Mouse (Mus musculus): Measurements from ENCODE around the gene Olfr1249. TPM values are rescaled to one million over a fixed set of nuclear protein-coding genes. Genes with fewer than 3 reads are reported as not detected.

The Olfr1249 gene
- not detected for polyA plus RNA-seq (2017; shearing (Covaris generic))

DNA sequence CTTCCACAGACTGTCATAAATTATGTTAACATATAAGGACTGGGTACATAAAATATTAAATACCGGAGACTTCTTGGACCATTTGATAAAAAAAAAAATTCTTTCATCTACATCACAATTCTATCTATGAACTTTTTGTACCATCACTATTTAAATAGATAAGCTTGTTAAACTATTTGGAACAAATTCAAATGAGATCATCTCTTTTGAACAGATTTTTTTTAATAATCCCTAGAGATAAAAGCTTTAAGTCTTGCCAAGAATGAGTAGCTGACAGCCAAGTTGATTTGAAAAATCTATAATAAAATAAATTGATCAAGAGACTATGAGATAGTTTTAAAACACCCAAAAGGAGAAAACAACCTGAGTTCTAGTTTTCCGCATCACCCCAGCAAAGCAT lies at the start of gene Olfr1249:
Gene Olfr1249 (minus strand): TSS at position 101 of the 400 bp plus-strand sequence.

DNA sequence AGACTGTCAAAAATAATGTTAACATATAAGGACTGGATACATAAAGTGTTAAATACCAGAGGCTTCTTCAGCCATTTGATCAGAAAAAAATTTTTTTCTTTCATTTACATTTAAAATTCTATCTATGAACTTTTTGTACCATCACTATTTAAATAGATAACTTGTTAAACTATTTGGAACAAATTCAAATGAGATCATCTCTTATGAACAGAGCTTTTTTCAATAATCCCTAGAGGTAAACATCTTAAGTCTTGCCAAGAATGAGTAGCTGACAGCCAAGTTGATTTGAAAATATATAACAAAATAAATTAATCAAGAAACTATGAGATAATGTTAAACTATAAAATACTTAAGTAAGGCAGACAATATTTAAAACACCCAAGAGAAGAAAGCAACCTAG lies 37.1 kb upstream of the Olfr1249 start, which contains the start of gene Olfr1251:
Gene Olfr1251 (minus strand): TSS at position 101 of the 400 bp plus-strand sequence.

DNA sequence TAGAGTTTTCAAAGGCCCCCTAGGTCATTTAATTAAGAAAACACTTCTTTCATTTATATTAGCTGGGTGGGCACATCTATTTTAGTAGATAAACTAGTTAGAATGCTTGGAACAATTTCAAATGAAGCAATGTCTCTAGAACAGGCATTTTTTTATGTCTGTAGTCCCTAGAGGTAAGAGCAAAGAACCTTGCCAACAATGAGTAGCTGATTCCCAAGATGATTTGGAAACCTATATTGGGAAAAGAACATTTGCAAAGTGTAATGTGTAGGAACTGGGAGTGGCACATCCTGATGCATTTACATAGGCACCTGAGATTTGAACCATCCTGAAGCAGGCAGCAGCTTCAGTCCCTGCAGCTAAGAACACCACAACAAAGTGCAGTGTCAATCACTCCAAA lies 26.6 kb upstream of the Olfr1249 start, which contains the start of gene Olfr1250:
Gene Olfr1250 (minus strand): TSS at position 101 of the 400 bp plus-strand sequence.

DNA sequence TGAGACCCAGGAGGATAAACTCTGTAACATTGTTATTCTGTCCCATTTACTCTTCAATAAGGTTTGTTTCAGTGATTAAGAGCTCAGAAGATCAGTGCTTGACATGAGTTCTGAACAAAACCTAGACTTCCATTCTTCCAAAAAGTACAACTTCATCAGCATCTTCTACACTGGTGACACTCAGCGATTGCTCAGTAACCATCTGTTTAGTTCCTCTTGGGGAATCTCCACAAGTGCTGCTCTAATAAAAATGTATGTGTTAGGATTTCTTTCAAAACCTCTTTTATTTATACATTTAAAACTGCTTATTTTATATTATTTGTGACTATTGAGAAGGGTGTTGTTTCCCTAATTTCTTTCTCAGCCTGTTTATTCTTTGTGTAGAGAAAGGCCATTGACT lies 16.6 kb downstream of the Olfr1249 start, which contains the start of gene Olfr1248:
Gene Olfr1248 (minus strand): TSS at position 101 of the 400 bp plus-strand sequence.

DNA sequence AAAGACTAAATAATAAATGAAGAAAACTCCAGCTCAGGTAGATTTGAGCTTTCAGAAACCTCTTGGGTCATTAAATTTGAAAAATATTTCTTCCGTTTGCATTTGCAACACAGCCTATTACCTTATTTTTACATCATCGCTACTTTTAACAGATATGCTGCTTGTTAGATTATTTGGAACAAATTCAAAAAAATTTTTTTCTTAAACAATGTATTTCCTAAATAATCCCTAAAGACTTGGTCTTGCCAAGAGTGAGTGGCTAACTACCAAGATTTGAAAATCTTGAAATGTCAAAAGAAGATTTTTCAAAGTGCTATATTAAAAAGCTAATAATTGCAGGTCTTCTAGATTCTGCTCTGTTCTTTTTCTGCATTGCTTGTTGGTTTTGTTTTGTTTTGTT lies 20.8 kb downstream of the Olfr1249 start, which contains the start of gene Olfr1247:
Gene Olfr1247 (minus strand): TSS at position 101 of the 400 bp plus-strand sequence.

DNA sequence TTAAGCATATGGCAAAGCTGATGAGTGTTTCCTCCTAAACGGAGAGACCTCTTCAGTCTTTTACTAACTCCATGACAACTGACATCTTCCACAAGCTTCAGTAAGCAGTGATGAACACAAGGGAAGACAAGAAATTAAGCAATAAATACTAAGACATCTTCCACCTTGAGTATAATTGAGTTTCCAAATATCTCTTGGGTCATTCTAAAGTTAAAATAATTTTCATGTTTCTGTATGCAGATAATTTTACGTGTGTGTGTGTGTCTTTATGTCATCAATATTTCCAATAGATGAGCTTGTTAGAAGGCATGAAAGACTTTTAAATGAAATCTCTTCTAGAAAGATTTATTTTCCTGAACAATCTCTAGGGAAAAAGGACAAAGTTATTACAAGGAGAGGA lies 41.7 kb downstream of the Olfr1249 start, which contains the start of gene Olfr1246:
Gene Olfr1246 (minus strand): TSS at position 101 of the 400 bp plus-strand sequence.

Other genes starting within 250 kb of the Olfr1249 start
- not detected for gene Olfr1238, start 225.3 kb downstream of the Olfr1249 start, polyA plus RNA-seq (2017; shearing (Covaris generic))
- gene Olfr1239, start 214.6 kb downstream of the Olfr1249 start, polyA plus RNA-seq (2017; shearing (Covaris generic)): not detected
- not detected for gene Olfr1240, start 192.0 kb downstream of the Olfr1249 start, polyA plus RNA-seq (2017; shearing (Covaris generic))
- not detected for gene Olfr1241, start 147.9 kb downstream of the Olfr1249 start, polyA plus RNA-seq (2017; shearing (Covaris generic))
- not detected for gene Olfr1242, start 136.6 kb downstream of the Olfr1249 start, polyA plus RNA-seq (2017; shearing (Covaris generic))
- gene Olfr1243, start 103.5 kb downstream of the Olfr1249 start, polyA plus RNA-seq (2017; shearing (Covaris generic)): not detected
- gene Olfr1245, start 56.5 kb downstream of the Olfr1249 start, polyA plus RNA-seq (2017; shearing (Covaris generic)): not detected
- gene Olfr1246, start 41.8 kb downstream of the Olfr1249 start, polyA plus RNA-seq (2017; shearing (Covaris generic)): not detected
- gene Olfr1247, start 20.9 kb downstream of the Olfr1249 start, polyA plus RNA-seq (2017; shearing (Covaris generic)): not detected
- gene Olfr1248, start 16.7 kb downstream of the Olfr1249 start, polyA plus RNA-seq (2017; shearing (Covaris generic)): not detected
- gene Olfr1250, start 26.5 kb upstream of the Olfr1249 start, polyA plus RNA-seq (2017; shearing (Covaris generic)): not detected
- gene Olfr1251, start 37.0 kb upstream of the Olfr1249 start, polyA plus RNA-seq (2017; shearing (Covaris generic)): not detected
- not detected for gene Olfr1252, start 90.0 kb upstream of the Olfr1249 start, polyA plus RNA-seq (2017; shearing (Covaris generic))
- gene Olfr1253, start 122.1 kb upstream of the Olfr1249 start, polyA plus RNA-seq (2017; shearing (Covaris generic)): not detected
- not detected for gene Olfr1254, start 158.6 kb upstream of the Olfr1249 start, polyA plus RNA-seq (2017; shearing (Covaris generic))
- gene Olfr1255, start 177.1 kb upstream of the Olfr1249 start, polyA plus RNA-seq (2017; shearing (Covaris generic)): not detected
- not detected for gene Olfr1256, start 206.6 kb upstream of the Olfr1249 start, polyA plus RNA-seq (2017; shearing (Covaris generic))
- gene Olfr48, start 213.2 kb upstream of the Olfr1249 start, polyA plus RNA-seq (2017; shearing (Covaris generic)): not detected
- not detected for gene Olfr1257, start 243.5 kb upstream of the Olfr1249 start, polyA plus RNA-seq (2017; shearing (Covaris generic))

Measured in inflammation-experienced regulatory T-cells, adult 16 weeks (primary cell).